Mouse (Mus musculus) stomach, postnatal 0 days (tissue): ENCODE data around the gene Mfn2.

Experiments used
- CTCF ChIP-seq: IDR thresholded peaks from 2 replicates; pipeline ENCODE4 v1.5.1; 2016; ENCODE audit warnings: antibody characterized with exemption, low read depth, mild to moderate bottlenecking, moderate library complexity
- EP300 ChIP-seq: optimal IDR thresholded peaks from 2 replicates; pipeline ENCODE3; 2016; ENCODE audit warnings: antibody characterized with exemption

DNA sequence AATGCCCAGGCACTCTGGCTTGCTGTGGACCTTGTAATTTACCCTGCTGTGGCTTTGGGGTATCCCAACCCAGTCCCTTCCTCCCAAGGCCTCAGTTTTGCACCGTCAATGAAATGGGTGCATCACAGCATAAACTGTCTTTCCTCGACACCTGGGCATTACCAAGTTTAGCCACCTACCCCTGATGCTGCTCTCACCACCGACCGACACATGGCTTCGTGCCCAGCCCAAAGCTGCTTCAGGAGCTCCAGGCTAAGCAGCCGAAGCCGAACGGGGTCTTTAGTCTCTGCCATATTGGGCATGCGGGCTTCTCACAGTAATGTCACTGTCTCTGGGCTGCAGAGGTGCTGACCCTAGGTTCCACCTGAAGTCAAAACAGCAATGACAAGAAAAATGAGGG is 38.4 kb downstream of the Mfn2 start:
- no peak for TF ChIP-seq EP300
- no peak for TF ChIP-seq CTCF
